Mouse (Mus musculus) erythroblast, embryonic 14.5 days (primary cell): ENCODE measurements around the gene Fscn3.

Experiments used
- GATA1 ChIP-seq: IDR thresholded peaks from 2 replicates; pipeline ENCODE4 v1.6.1; 2012; ENCODE audit warnings: low read length, inconsistent platforms, mixed read lengths
- TAL1 ChIP-seq: IDR thresholded peaks from 3 replicates; pipeline ENCODE4 v1.6.1; 2012; ENCODE audit warnings: low read length, inconsistent platforms, mixed read lengths

DNA sequence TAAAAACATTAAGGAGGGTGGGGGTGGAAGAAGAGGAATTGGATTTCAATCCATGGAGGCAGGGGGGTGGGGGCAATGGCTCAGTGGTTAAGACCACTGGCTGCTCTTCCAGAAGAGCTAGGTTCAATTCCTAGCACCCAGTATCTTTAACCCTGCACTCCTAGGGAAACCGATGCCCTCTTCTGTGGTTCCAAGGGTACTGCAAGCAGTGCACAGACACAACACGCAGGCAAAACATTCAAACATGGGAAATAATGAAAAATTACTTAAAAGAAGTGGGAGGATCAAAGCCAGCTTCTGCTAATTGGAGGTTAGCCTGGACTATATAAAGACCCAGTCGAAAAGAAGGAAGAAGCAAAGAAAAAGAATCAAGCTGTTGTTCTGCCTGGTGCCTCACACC, 28.9 kb upstream of the Fscn3 start:
- TF ChIP-seq GATA1 (no peak), TAL1 (no peak)
